Mouse (Mus musculus) lung, adult 2 months (tissue): ENCODE results near the gene Lst1. TPM values are rescaled to one million over a fixed set of nuclear protein-coding genes. Genes with fewer than 3 reads are reported as not detected.

Experiments
- DNase-seq: peaks from one replicate; pipeline ENCODE4 v3.0.0; 2022
- H3K4me1 ChIP-seq: fragments of 200-500 bp; 2 replicates; pipeline ENCODE4 v1.6.1; 2011; ENCODE audit warnings: low read length; ENCODE audit not compliant: control insufficient read depth, insufficient read depth
- H3K4me3 ChIP-seq: fragments of 200-500 bp; replicated peaks from 2 replicates; pipeline ENCODE3; 2011; ENCODE audit warnings: low read depth, mild to moderate bottlenecking, control low read depth, low read length; ENCODE audit errors: extremely low read depth
- CTCF ChIP-seq: fragments of 200-500 bp; IDR thresholded peaks from 2 replicates; pipeline ENCODE4 v1.5.1; 2011; ENCODE audit warnings: mild to moderate bottlenecking, low read length, control low read depth; ENCODE audit not compliant: insufficient read depth
- POLR2A ChIP-seq: fragments of 200-500 bp; IDR thresholded peaks from 2 replicates; pipeline ENCODE4 v1.6.1; 2011; ENCODE audit warnings: low read depth, mild to moderate bottlenecking, control low read depth, low read length, borderline replicate concordance; ENCODE audit errors: extremely low read depth
- WGBS: fragments of 180-500 bp; shearing (Covaris S2); methylation state at CpG from one replicate; pipeline ENCODE4 v1.1.7; 2018; 5-methylcytosine and 5-hydroxymethylcytosine counted together
- polyA plus RNA-seq: library from polyadenylated mRNA; depleted of rRNA; stranded (reverse); fragments of >200 nt; gene quantifications from 2 replicates; pipeline ENCODE4 v1.2.3, GENCODE M21; 2012; rRNA removed

The Lst1 gene
- polyA plus RNA-seq, 1 experiment, result 37.0 TPM

DNA sequence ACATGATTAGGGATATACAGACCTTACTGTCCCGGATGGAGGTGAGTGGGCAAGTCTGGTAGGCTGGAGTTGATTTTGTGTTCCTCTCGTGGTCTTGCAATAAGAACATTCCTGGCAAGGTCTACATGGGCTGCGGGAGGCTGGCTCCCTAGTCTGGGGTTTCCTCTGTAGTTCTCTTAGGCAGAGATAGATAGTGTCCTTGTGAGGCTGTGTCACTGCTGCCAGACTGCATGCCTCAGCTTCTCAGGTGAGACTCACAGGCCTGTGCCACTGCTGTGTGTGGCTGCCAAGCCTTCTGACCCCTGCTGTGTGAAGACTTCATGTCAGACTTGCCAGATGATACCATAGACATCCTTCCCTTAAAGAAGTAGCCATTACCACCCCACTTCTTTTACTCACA lies 49.0 kb downstream of the Lst1 start:
- no peak overlapping the region for H3K4me3 ChIP-seq
- peaks cover 11% of the 10 kb centered on the region for H3K4me1 ChIP-seq
- TF ChIP-seq POLR2A, result no peak
- TF ChIP-seq CTCF, result no peak
- WGBS, result 79% methylated on average over 3 of the region's 3 CpGs
- DNase-seq, result no peak

DNA sequence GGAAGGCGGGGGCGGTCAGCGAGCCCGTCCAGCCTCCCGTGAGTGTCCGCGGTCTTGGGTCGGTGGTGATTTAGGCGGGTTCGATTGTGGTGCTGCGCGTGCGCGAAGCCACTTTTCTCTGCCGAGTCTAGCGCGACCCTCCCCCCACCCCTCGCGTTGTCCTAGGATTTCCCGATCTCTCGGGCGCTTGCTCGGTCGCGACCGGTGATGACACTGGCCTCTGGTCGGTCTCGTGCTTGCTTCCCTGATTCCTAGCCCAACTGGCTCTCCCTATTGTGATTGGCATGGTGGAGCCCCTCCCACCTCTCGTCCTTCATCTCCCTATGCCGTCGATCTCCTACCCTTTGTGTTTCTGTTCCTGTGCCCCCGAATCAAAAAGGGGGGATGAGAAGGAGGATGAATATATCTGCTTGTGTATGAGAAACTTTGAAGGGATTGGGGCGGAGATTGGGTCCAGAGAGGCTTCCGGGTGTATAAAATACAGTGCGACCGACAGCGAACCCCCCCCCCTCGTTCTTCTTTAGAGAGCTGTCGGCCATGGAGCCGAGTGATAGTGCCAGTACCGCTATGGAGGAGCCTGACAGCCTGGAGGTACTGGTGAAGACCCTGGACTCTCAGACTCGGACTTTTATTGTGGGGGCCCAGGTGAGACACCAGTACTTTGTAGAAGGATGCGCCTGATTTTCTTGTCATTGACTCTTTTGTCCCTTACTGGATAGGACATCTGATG lies 52.5 kb downstream of the Lst1 start:
- H3K4me3 ChIP-seq, result peak overlapping the region; percentile 99
- TF ChIP-seq CTCF (no peak), POLR2A (no peak)
- no peak for DNase-seq
- under 1% methylated on average over 43 of the region's 43 CpGs for WGBS
- peaks cover 11% of the 10 kb centered on the region for H3K4me1 ChIP-seq

Other genes starting within 250 kb of the Lst1 start
- gene Hspa1b, start 229.2 kb downstream of the Lst1 start, polyA plus RNA-seq, result 20.1 and 93.1 TPM in 2 replicates
- not detected in 2 replicates for gene Gm20481, start 218.5 kb downstream of the Lst1 start, polyA plus RNA-seq
- gene Hspa1a, start 216.3 kb downstream of the Lst1 start, polyA plus RNA-seq, result 12.9 and 66.3 TPM in 2 replicates
- gene Hspa1l, start 215.7 kb downstream of the Lst1 start, polyA plus RNA-seq, result 0.81 and 1.3 TPM in 2 replicates
- 42.3 and 51.6 TPM in 2 replicates for gene Lsm2, start 206.6 kb downstream of the Lst1 start, polyA plus RNA-seq
- gene Vars, start 187.5 kb downstream of the Lst1 start, polyA plus RNA-seq, result 119 and 159 TPM in 2 replicates
- gene Vwa7, start 171.9 kb downstream of the Lst1 start, polyA plus RNA-seq, result 4.0 and 4.2 TPM in 2 replicates
- gene Sapcd1, start 160.4 kb downstream of the Lst1 start, polyA plus RNA-seq, result 2.1 and 2.8 TPM in 2 replicates
- 5.4 and 6.0 TPM in 2 replicates for gene Msh5, start 141.7 kb downstream of the Lst1 start, polyA plus RNA-seq
- gene Clic1, start 138.5 kb downstream of the Lst1 start, polyA plus RNA-seq, result 124 and 153 TPM in 2 replicates
- gene Ddah2, start 129.4 kb downstream of the Lst1 start, polyA plus RNA-seq, result 137 and 141 TPM in 2 replicates
- gene Ly6g6c, start 123.1 kb downstream of the Lst1 start, polyA plus RNA-seq, result 3.8 and 90.0 TPM in 2 replicates
- gene Mpig6b, start 122.3 kb downstream of the Lst1 start, polyA plus RNA-seq, result 1.0 and 2.1 TPM in 2 replicates
- gene Ly6g6e, start 111.5 kb downstream of the Lst1 start, polyA plus RNA-seq, result 5.8 and 25.7 TPM in 2 replicates
- 14.5 and 16.7 TPM in 2 replicates for gene Ly6g6d, start 110.4 kb downstream of the Lst1 start, polyA plus RNA-seq
- 0.16 and 0.84 TPM in 2 replicates for gene Ly6g6f, start 102.8 kb downstream of the Lst1 start, polyA plus RNA-seq
- 196 and 245 TPM in 2 replicates for gene Abhd16a, start 99.2 kb downstream of the Lst1 start, polyA plus RNA-seq
- not detected in 2 replicates for gene Ly6g5c, start 80.2 kb downstream of the Lst1 start, polyA plus RNA-seq
- 1.4 and 2.0 TPM in 2 replicates for gene Ly6g5b, start 73.0 kb downstream of the Lst1 start, polyA plus RNA-seq
- gene Gpank1, start 67.0 kb downstream of the Lst1 start, polyA plus RNA-seq, result 17.9 and 21.9 TPM in 2 replicates
- gene Csnk2b, start 66.4 kb downstream of the Lst1 start, polyA plus RNA-seq, result 232 and 297 TPM in 2 replicates
- 12.1 and 12.9 TPM in 2 replicates for gene D17H6S53E, start 62.1 kb downstream of the Lst1 start, polyA plus RNA-seq
- 0.12 TPM in 1 of 2 replicates, not detected in the other for gene Apom, start 56.4 kb downstream of the Lst1 start, polyA plus RNA-seq
- 227 and 234 TPM in 2 replicates for gene Bag6, start 53.3 kb downstream of the Lst1 start, polyA plus RNA-seq
- 327 and 373 TPM in 2 replicates for gene Prrc2a, start 23.5 kb downstream of the Lst1 start, polyA plus RNA-seq
- 1.4 and 1.6 TPM in 2 replicates for gene Aif1, start 12.4 kb downstream of the Lst1 start, polyA plus RNA-seq
- 28.1 and 29.9 TPM in 2 replicates for gene Ltb, start 6.0 kb upstream of the Lst1 start, polyA plus RNA-seq
- gene Tnf, start 13.6 kb upstream of the Lst1 start, polyA plus RNA-seq, result 2.1 and 2.5 TPM in 2 replicates
- 1.0 and 1.1 TPM in 2 replicates for gene Lta, start 16.9 kb upstream of the Lst1 start, polyA plus RNA-seq
- gene Gm16181, start 32.4 kb upstream of the Lst1 start, polyA plus RNA-seq, result 1.2 TPM in 1 of 2 replicates, not detected in the other
- gene Atp6v1g2, start 45.2 kb upstream of the Lst1 start, polyA plus RNA-seq, result 6.3 and 8.1 TPM in 2 replicates
- gene Nfkbil1, start 47.4 kb upstream of the Lst1 start, polyA plus RNA-seq, result 16.5 and 21.6 TPM in 2 replicates
- gene Ddx39b, start 53.3 kb upstream of the Lst1 start, polyA plus RNA-seq, result 245 and 304 TPM in 2 replicates
- gene H2-D1, start 74.3 kb upstream of the Lst1 start, polyA plus RNA-seq, result 878 and 1,286 TPM in 2 replicates
- 0.49 and 0.71 TPM in 2 replicates for gene H2-Q1, start 132.0 kb upstream of the Lst1 start, polyA plus RNA-seq
- 6.4 and 6.6 TPM in 2 replicates for gene H2-Q2, start 153.8 kb upstream of the Lst1 start, polyA plus RNA-seq
- 152 and 267 TPM in 2 replicates for gene H2-Q4, start 191.2 kb upstream of the Lst1 start, polyA plus RNA-seq
- 91.1 and 177 TPM in 2 replicates for gene H2-Q6, start 236.4 kb upstream of the Lst1 start, polyA plus RNA-seq